Mouse (Mus musculus): ENCODE results near the gene Gm49450.

The Gm49450 gene

GRCm38 (mm10) chr15:98887526-98887925, 65.8 kb downstream of the Gm49450 start:
- no peak for DNase-seq

GRCm38 (mm10) chr15:98886667-98887387, 66.5 kb downstream of the Gm49450 start:
- no peak for DNase-seq

GRCm38 (mm10) chr15:98884106-98884505, 69.2 kb downstream of the Gm49450 start:
- no peak for DNase-seq

- DNase-seq = no peak
Observed at GRCm38 (mm10) chr15:98883661-98884060, 69.7 kb downstream of the Gm49450 start.

Data from cerebellum, adult 11-12 months (tissue).